Mouse (Mus musculus) E14TG2a.4 (cell line): ENCODE results near the gene Utp20.
"Not testable (repeated sequence)": the region's sequence is repeated elsewhere in the genome, so short reads cannot be mapped to it uniquely, and the experiment has no call there.

Experiments used
- H3K27me3 ChIP-seq: 2 replicates; pipeline ENCODE4 v1.6.1; 2014; ENCODE audit warnings: low read length, control low read depth; ENCODE audit not compliant: insufficient read depth
- H3K36me3 ChIP-seq: 2 replicates; pipeline ENCODE4 v1.6.1; 2014; ENCODE audit warnings: low read length, control low read depth; ENCODE audit not compliant: insufficient read depth
- H3K4me1 ChIP-seq: replicated peaks from 2 replicates; pipeline ENCODE4 v1.6.1; 2014; ENCODE audit warnings: low read depth, low read length, control low read depth
- H3K4me3 ChIP-seq: replicated peaks from 2 replicates; pipeline ENCODE4 v1.5.1; 2014; ENCODE audit warnings: mild to moderate bottlenecking, low read length
- H3K9me3 ChIP-seq: 2 replicates; pipeline ENCODE4 v1.6.1; 2014; ENCODE audit warnings: low read length, control low read depth
- CTCF ChIP-seq: conservative IDR thresholded peaks from 2 replicates; pipeline ENCODE4 v1.5.1; 2014; ENCODE audit warnings: low read length
- NANOG ChIP-seq: IDR thresholded peaks from 2 replicates; pipeline ENCODE4 v1.6.1; 2014; ENCODE audit warnings: borderline replicate concordance, low read length, mixed read lengths
- POU5F1 ChIP-seq: IDR thresholded peaks from 2 replicates; pipeline ENCODE4 v1.6.1; 2014; ENCODE audit warnings: low read length, borderline replicate concordance

Gene Utp20

DNA sequence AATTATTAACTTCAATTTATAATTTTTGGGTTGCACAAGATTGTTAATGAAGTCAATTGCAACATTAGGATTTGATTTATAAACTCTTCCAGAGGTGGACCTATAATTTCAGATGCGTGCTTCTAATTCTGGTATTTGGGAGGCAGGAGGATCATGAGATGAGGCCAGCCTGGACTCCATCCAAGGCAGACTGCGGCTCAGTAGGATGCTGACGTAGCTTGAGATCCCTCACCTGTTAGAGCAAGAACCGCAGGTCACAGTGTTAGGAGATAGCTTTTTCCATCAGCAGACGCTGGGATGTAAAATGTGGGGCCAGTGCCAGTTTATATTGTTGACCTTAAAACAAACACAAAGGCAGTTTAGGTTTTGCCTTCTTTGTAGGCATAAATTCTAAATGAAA is 85.8 kb downstream of the Utp20 start:
- Histone ChIP-seq H3K27me3 (no peaks in the 10 kb centered on the region), H3K36me3 (peaks cover 83% of the 10 kb centered on the region), H3K9me3 (peaks cover 18% of the 10 kb centered on the region), H3K4me3 (no peak overlapping the region), H3K4me1 (peaks cover 10% of the 10 kb centered on the region; the same call in 1 of the 2 replicates)
- TF ChIP-seq POU5F1 (no peak), CTCF (no peak), NANOG (no peak)

GRCm38 (mm10) chr10:88739818-88740217 is 86.8 kb downstream of the Utp20 start:
- Histone ChIP-seq H3K4me3 (no peak overlapping the region), H3K9me3 (peaks cover 18% of the 10 kb centered on the region), H3K36me3 (peaks cover 79% of the 10 kb centered on the region), H3K4me1 (peaks cover 10% of the 10 kb centered on the region; the same call in 1 of the 2 replicates), H3K27me3 (no peaks in the 10 kb centered on the region)
- TF ChIP-seq CTCF (no peak), POU5F1 (no peak), NANOG (no peak)

DNA sequence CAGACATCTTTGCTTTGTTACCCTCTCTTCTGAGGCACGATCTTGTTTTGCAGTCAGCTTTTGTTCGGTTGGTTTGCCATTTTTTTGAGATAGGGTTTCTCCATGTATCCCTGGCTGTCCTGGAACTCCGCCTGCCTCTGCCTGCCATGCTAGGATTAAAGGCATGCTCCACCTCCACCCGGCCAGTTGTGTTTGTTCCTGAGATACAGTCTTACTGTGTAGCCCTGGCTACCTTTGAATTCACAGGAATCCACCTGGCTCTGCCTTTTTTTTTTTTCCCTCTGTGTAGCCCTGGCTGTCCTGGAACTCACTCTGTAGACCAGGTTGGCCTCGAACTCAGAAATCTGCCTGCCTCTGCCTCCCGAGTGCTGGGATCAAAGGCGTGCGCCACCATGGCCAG is 87.5 kb downstream of the Utp20 start:
- Histone ChIP-seq H3K4me1 (peaks cover 10% of the 10 kb centered on the region; the same call in 1 of the 2 replicates), H3K36me3 (peaks cover 78% of the 10 kb centered on the region), H3K9me3 (peaks cover 18% of the 10 kb centered on the region)
- not testable (repeated sequence) for H3K27me3 ChIP-seq, H3K4me3 ChIP-seq

GRCm38 (mm10) chr10:88732309-88732622 is 94.3 kb downstream of the Utp20 start:
- H3K27me3 ChIP-seq, result peaks cover 15% of the 10 kb centered on the region; the same call in 1 of the 2 replicates
- TF ChIP-seq NANOG (no peak), POU5F1 (no peak), CTCF (no peak)
- peaks cover 16% of the 10 kb centered on the region for H3K4me1 ChIP-seq
- peak overlapping the region; percentile 96 for H3K4me3 ChIP-seq
- H3K9me3 ChIP-seq, result no peaks in the 10 kb centered on the region
- peaks cover 27% of the 10 kb centered on the region for H3K36me3 ChIP-seq

GRCm38 (mm10) chr10:88731496-88732308 is 94.9 kb downstream of the Utp20 start:
- TF ChIP-seq CTCF, result no peak
- no peak for TF ChIP-seq POU5F1
- no peak for TF ChIP-seq NANOG
- Histone ChIP-seq H3K4me3 (peak overlapping the region; percentile 96), H3K27me3 (peaks cover 15% of the 10 kb centered on the region; the same call in 1 of the 2 replicates), H3K9me3 (no peaks in the 10 kb centered on the region), H3K4me1 (peaks cover 16% of the 10 kb centered on the region), H3K36me3 (peaks cover 21% of the 10 kb centered on the region)

- H3K4me3 ChIP-seq, result peak within 1 kb of the TSS; percentile 96
Observed at GRCm38 (mm10) chr10:88730571-88731495, 95.8 kb downstream of the Utp20 start, which contains the start of gene Arl1. Gene Arl1, plus strand, starts transcription at chr10:88730858.

DNA sequence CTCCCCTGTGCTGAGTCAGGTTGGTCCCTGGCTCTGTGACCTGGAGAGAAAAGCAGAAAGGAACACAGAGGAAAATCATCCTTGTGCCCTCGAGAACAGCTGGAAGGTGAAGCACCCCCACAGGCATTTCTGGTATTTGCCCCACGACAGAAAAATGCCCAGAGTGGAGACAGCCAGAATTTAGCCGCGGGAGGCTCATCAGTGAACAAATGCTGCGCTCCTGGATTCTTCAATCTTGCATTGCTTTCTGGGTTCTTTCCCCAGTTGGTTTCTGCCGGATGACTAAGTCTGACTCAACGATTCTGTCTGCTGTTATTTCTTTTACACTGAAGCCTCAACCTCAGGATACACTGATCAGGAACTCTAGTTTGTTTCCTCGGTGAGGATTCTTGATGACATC is 98.4 kb downstream of the Utp20 start:
- no peaks in the 10 kb centered on the region for H3K9me3 ChIP-seq
- H3K4me3 ChIP-seq, result no peak overlapping the region
- H3K4me1 ChIP-seq, result peaks cover 32% of the 10 kb centered on the region
- TF ChIP-seq NANOG, result no peak
- no peak for TF ChIP-seq POU5F1
- no peak for TF ChIP-seq CTCF
- H3K36me3 ChIP-seq, result no peaks in the 10 kb centered on the region
- peaks cover 15% of the 10 kb centered on the region; the same call in 1 of the 2 replicates for H3K27me3 ChIP-seq

More at GRCm38 (mm10) chr10:88730571-88731495, 95.8 kb downstream of the Utp20 start, which contains the start of gene Arl1:
- H3K4me1 ChIP-seq, result peaks cover 16% of the 10 kb centered on the region
- no peaks in the 10 kb centered on the region for H3K9me3 ChIP-seq
- peaks cover 12% of the 10 kb centered on the region; the same call in 1 of the 2 replicates for H3K36me3 ChIP-seq
- no peak for TF ChIP-seq CTCF
- TF ChIP-seq NANOG, result no peak
- no peak for TF ChIP-seq POU5F1
- H3K27me3 ChIP-seq, result peaks cover 15% of the 10 kb centered on the region; the same call in 1 of the 2 replicates

GRCm38 (mm10) chr10:88727128-88727527 is 99.5 kb downstream of the Utp20 start:
- H3K36me3 ChIP-seq, result no peaks in the 10 kb centered on the region
- peaks cover 27% of the 10 kb centered on the region for H3K4me1 ChIP-seq
- no peaks in the 10 kb centered on the region for H3K9me3 ChIP-seq
- H3K4me3 ChIP-seq, result no peak overlapping the region
- TF ChIP-seq POU5F1 (no peak), CTCF (peak; percentile 79), NANOG (no peak)
- H3K27me3 ChIP-seq, result peaks cover 13% of the 10 kb centered on the region; the same call in 1 of the 2 replicates

- peak; percentile 34 for TF ChIP-seq CTCF
- TF ChIP-seq POU5F1, result no peak
- H3K27me3 ChIP-seq, result peaks cover 6% of the 10 kb centered on the region; the same call in 1 of the 2 replicates
- H3K4me1 ChIP-seq, result peaks cover 20% of the 10 kb centered on the region
- no peak overlapping the region for H3K4me3 ChIP-seq
- H3K36me3 ChIP-seq, result no peaks in the 10 kb centered on the region
- no peaks in the 10 kb centered on the region for H3K9me3 ChIP-seq
Observed at GRCm38 (mm10) chr10:88725343-88725742, 101.3 kb downstream of the Utp20 start.
